Mouse (Mus musculus) liver, embryonic 14.5 days (tissue): ENCODE results near the gene Inpp1.

Experiments
- CTCF ChIP-seq: IDR thresholded peaks from 2 replicates; pipeline ENCODE4 v1.5.1; 2016; ENCODE audit warnings: antibody characterized with exemption, low read depth, control low read depth
- EP300 ChIP-seq: IDR thresholded peaks from 2 replicates; pipeline ENCODE4 v1.6.1; 2016; ENCODE audit warnings: antibody characterized with exemption, low read depth

- TF ChIP-seq CTCF (no peak), EP300 (no peak)
These were observed 63.2 kb downstream of the Inpp1 start for GRCm38 (mm10) chr1:52754331-52754730.
